Mouse (Mus musculus) midbrain, postnatal 0 days (tissue): ENCODE measurements at regions not wholly inside any gene's neighbourhood (a gene's known extent, or its start where the extent isn't known, plus 50 kb on each side); places are given as distances from the start of the nearest gene placed in this dataset.

Source experiments
- ATAC-seq: fragments of 200-750 bp; cut with Nextera tagmentation; 2 replicates; pipeline ENCODE4 v1.8.0; 2017; ENCODE audit warnings: moderate number of reproducible peaks, mild to moderate bottlenecking, moderate TSS enrichment, moderate library complexity; ENCODE audit not compliant: low FRiP score
- DNase-seq: peaks from one replicate; pipeline ENCODE4 v3.0.0-alpha.2; 2015; ENCODE audit warnings: low spot score
- H3K27ac ChIP-seq: fragments of 300-500 bp; sonication (generic); 2 replicates; pipeline ENCODE4 v1.5.1; 2014; ENCODE audit warnings: low read depth, mild to moderate bottlenecking, low read length, mixed read lengths
- H3K27me3 ChIP-seq: fragments of 300-500 bp; sonication (generic); 2 replicates; pipeline ENCODE4 v1.6.1; 2014; ENCODE audit warnings: low read length, control low read depth, mixed read lengths; ENCODE audit not compliant: insufficient read depth
- H3K36me3 ChIP-seq: fragments of 300-500 bp; sonication (generic); 2 replicates; pipeline ENCODE4 v1.6.1; 2014; ENCODE audit warnings: low read length, control low read depth, mixed read lengths; ENCODE audit not compliant: insufficient read depth
- H3K4me1 ChIP-seq: fragments of 300-500 bp; sonication (generic); 2 replicates; pipeline ENCODE4 v1.6.1; 2014; ENCODE audit warnings: mild to moderate bottlenecking, control low read depth, antibody characterized with exemption, low read length, mixed read lengths; ENCODE audit not compliant: insufficient read depth
- H3K4me2 ChIP-seq: fragments of 300-500 bp; sonication (generic); 2 replicates; pipeline ENCODE4 v1.6.1; 2014; ENCODE audit warnings: low read depth, mild to moderate bottlenecking, low read length, mixed read lengths; ENCODE audit not compliant: poor library complexity, severe bottlenecking
- H3K4me3 ChIP-seq: fragments of 300-500 bp; sonication (generic); 2 replicates; pipeline ENCODE4 v1.5.1; 2014; ENCODE audit warnings: low read depth, mild to moderate bottlenecking, low read length, moderate library complexity
- H3K9ac ChIP-seq: fragments of 300-500 bp; sonication (generic); replicated peaks from 2 replicates; pipeline ENCODE4 v1.6.1; 2014; ENCODE audit warnings: mild to moderate bottlenecking, low read length, moderate library complexity, mixed read lengths; ENCODE audit not compliant: poor library complexity, severe bottlenecking
- H3K9me3 ChIP-seq: fragments of 300-500 bp; sonication (generic); 2 replicates; pipeline ENCODE4 v1.6.1; 2016; ENCODE audit warnings: low read length, control low read depth
- CTCF ChIP-seq: IDR thresholded peaks from 2 replicates; pipeline ENCODE4 v1.5.1; 2016; ENCODE audit warnings: antibody characterized with exemption, mild to moderate bottlenecking
- WGBS: fragments of 180-500 bp; shearing (Covaris S2); extraction: QIAGEN DNeasy Blood & Tissue Kit; methylation state at CpG from one replicate; pipeline ENCODE4 v1.1.7; 2014; 5-methylcytosine and 5-hydroxymethylcytosine counted together

- H3K4me3 ChIP-seq, result no peak overlapping the region
- ATAC-seq, result no peak
- 58% methylated on average over 3 of the region's 3 CpGs for WGBS
Measured at GRCm38 (mm10) chr15:88068476-88068875, 524.4 kb downstream of the Fam19a5 start.

GRCm38 (mm10) chr15:88072676-88073075 is 527.4 kb upstream of the Zdhhc25 start:
- ATAC-seq (no peak), DNase-seq (no peak)
- no peaks in the 10 kb centered on the region for H3K9me3 ChIP-seq
- H3K36me3 ChIP-seq, result no peaks in the 10 kb centered on the region
- no peak overlapping the region for H3K4me2 ChIP-seq
- TF ChIP-seq CTCF, result no peak
- 30% methylated on average over 1 of the region's 1 CpGs for WGBS
- no peak overlapping the region for H3K27ac ChIP-seq
- no peaks in the 10 kb centered on the region for H3K4me1 ChIP-seq
- H3K4me3 ChIP-seq, result no peak overlapping the region
- H3K27me3 ChIP-seq, result no peaks in the 10 kb centered on the region
- no peak overlapping the region for H3K9ac ChIP-seq

More at GRCm38 (mm10) chr15:88068476-88068875, 524.4 kb downstream of the Fam19a5 start:
- Histone ChIP-seq H3K4me1 (no peaks in the 10 kb centered on the region), H3K4me2 (no peak overlapping the region), H3K9me3 (peaks cover 3% of the 10 kb centered on the region; the same call in 1 of the 2 replicates), H3K36me3 (no peaks in the 10 kb centered on the region), H3K27ac (no peak overlapping the region), H3K9ac (no peak overlapping the region), H3K27me3 (no peaks in the 10 kb centered on the region)
- TF ChIP-seq CTCF, result no peak
- DNase-seq, result no peak

- H3K27me3 ChIP-seq, result no peaks in the 10 kb centered on the region
- no peak for ATAC-seq
- TF ChIP-seq CTCF, result no peak
- no peaks in the 10 kb centered on the region for H3K36me3 ChIP-seq
- H3K4me3 ChIP-seq, result no peak overlapping the region
- no peak overlapping the region for H3K27ac ChIP-seq
- no peak for DNase-seq
- H3K4me1 ChIP-seq, result no peaks in the 10 kb centered on the region
- WGBS, result 61% methylated on average over 5 of the region's 5 CpGs
- no peaks in the 10 kb centered on the region for H3K9me3 ChIP-seq
- H3K9ac ChIP-seq, result no peak overlapping the region
- no peak overlapping the region for H3K4me2 ChIP-seq
Measured at GRCm38 (mm10) chr15:88083911-88084310, 516.2 kb upstream of the Zdhhc25 start.

GRCm38 (mm10) chr15:88085631-88086030 is 514.5 kb upstream of the Zdhhc25 start:
- DNase-seq, result no peak
- 82% methylated on average over 3 of the region's 3 CpGs for WGBS
- Histone ChIP-seq H3K9ac (no peak overlapping the region), H3K4me3 (no peak overlapping the region), H3K4me2 (no peak overlapping the region), H3K27ac (no peak overlapping the region), H3K4me1 (no peaks in the 10 kb centered on the region), H3K36me3 (no peaks in the 10 kb centered on the region), H3K27me3 (no peaks in the 10 kb centered on the region), H3K9me3 (no peaks in the 10 kb centered on the region)
- no peak for ATAC-seq
- no peak for TF ChIP-seq CTCF

- no peak overlapping the region for H3K4me2 ChIP-seq
- ATAC-seq (no peak), DNase-seq (peak; percentile 30)
- H3K4me1 ChIP-seq, result no peaks in the 10 kb centered on the region
- H3K27ac ChIP-seq, result no peak overlapping the region
- no peaks in the 10 kb centered on the region for H3K27me3 ChIP-seq
- H3K4me3 ChIP-seq, result no peak overlapping the region
- 40% methylated on average over 4 of the region's 4 CpGs for WGBS
- no peak for TF ChIP-seq CTCF
- no peak overlapping the region for H3K9ac ChIP-seq
- H3K36me3 ChIP-seq, result no peaks in the 10 kb centered on the region
- peaks cover 4% of the 10 kb centered on the region; the same call in 1 of the 2 replicates for H3K9me3 ChIP-seq
Measured at GRCm38 (mm10) chr15:88089486-88089885, 510.6 kb upstream of the Zdhhc25 start.

- DNase-seq (no peak), ATAC-seq (no peak)
- Histone ChIP-seq H3K36me3 (no peaks in the 10 kb centered on the region), H3K9ac (no peak overlapping the region), H3K4me3 (no peak overlapping the region), H3K27ac (no peak overlapping the region), H3K9me3 (peaks cover 4% of the 10 kb centered on the region; the same call in 1 of the 2 replicates), H3K4me1 (no peaks in the 10 kb centered on the region), H3K27me3 (no peaks in the 10 kb centered on the region), H3K4me2 (no peak overlapping the region)
- peak; percentile 51 for TF ChIP-seq CTCF
- WGBS, result 95% methylated on average over 5 of the region's 5 CpGs
Measured at GRCm38 (mm10) chr15:88091390-88091789, 508.7 kb upstream of the Zdhhc25 start.
